Mouse (Mus musculus) retina, postnatal 1 day (tissue): ENCODE results near the gene Gsg1l.

ENCODE experiments used
- DNase-seq: peaks from one replicate; pipeline ENCODE4 v3.0.0-alpha.2; 2012

Gene Gsg1l

DNA sequence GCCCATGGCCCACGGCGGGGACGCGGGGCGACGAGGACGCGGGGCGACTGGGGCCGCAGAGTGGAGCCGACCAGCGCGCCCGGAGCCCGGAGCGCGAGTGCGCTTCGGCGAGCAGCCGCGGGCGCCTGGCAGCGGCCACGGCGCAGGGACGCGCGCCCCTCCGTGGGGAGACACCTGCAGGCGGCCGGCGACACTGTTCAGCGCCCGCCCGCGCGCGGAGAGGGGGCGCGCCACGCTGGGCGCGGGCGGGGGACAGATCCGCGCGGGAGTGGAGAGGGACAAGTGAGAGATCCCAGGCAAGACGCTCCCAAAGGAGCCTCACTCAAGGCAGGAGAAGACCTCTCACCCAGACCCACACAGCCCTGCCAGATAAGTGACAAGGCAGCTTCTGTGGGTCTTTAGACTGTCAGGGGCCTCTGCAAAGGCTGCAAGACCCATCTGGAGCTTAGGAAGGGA, at the start of gene Gsg1l:
Gene Gsg1l (minus strand): TSS at position 126 of the 456 bp plus-strand sequence.
- DNase-seq = peak; percentile 60

GRCm38 (mm10) chr7:126127673-126128072, 45.5 kb upstream of the Gsg1l start:
- no peak for DNase-seq

GRCm38 (mm10) chr7:126126502-126126901, 44.3 kb upstream of the Gsg1l start:
- no peak for DNase-seq

- DNase-seq = no peak
These were observed 39.3 kb upstream of the Gsg1l start for GRCm38 (mm10) chr7:126121533-126121932.

GRCm38 (mm10) chr7:126119819-126120218, 37.6 kb upstream of the Gsg1l start:
- DNase-seq = no peak

- DNase-seq = no peak
These were observed 31.1 kb upstream of the Gsg1l start for GRCm38 (mm10) chr7:126113263-126113662.

DNA sequence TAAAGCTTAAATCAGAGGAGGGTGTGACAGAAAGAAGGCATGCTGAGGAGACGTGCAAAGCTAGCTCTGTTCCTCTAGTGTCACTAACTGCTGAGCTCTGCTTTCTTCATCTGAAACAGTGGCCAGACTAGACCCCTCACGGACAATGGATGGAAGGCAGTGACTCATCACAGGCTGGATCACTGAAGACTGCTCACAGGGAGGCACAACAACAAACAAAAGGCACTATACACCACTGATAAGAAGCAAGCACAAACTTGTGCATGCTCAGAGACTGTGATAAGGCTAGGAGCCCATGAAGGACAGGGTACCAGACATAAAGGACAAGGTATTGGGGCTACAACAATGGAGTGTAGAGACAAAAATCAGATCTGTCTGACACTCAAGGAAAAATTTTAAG, 29.0 kb upstream of the Gsg1l start:
- no peak for DNase-seq

DNA sequence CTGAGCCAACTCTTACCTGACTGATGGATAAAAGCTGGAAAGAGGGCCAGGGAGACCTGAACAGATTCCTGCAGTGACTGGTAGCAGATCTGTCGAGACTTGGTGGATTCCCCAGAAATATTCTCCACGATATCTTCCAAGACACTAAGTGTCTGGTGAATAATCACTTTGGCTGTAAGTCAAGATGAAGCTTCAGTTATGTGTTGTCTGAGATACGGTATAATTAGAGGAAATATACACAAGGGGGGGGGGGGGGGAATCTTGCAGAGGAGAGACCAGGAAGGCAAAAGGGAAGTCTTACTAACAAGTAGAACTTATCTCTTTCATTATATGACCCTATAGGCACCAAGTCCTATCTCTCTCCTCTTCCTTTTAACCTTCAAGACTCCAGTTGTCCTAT, 27.7 kb upstream of the Gsg1l start:
- DNase-seq = no peak

GRCm38 (mm10) chr7:126100440-126100839, 18.2 kb upstream of the Gsg1l start:
- no peak for DNase-seq

DNA sequence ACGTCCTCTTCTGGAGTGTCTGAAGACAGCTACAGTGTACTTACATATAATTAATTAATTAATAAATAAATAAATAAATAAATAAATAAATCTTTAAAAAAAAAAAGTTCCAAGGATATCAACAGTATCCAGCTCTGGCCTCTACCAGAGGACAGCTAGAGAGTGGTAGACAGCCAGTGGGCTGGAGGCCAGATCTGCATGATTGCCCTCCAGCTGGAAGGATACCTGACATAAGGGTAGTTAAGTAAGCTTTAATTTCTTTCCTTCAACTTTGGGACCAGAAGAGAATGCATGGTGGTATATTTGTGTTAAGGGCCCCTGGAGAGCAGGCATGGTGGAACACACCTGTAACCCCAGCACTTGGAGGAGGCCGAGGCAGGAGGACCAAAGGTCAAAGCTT, 17.6 kb upstream of the Gsg1l start:
- no peak for DNase-seq

- no peak for DNase-seq
These were observed 17.1 kb upstream of the Gsg1l start for GRCm38 (mm10) chr7:126099163-126099775.

- DNase-seq = no peak
These were observed 15.2 kb upstream of the Gsg1l start for GRCm38 (mm10) chr7:126097219-126097915.

- no peak for DNase-seq
These were observed 14.4 kb upstream of the Gsg1l start for GRCm38 (mm10) chr7:126096596-126096995.

GRCm38 (mm10) chr7:126094738-126095137, 12.5 kb upstream of the Gsg1l start:
- no peak for DNase-seq

DNA sequence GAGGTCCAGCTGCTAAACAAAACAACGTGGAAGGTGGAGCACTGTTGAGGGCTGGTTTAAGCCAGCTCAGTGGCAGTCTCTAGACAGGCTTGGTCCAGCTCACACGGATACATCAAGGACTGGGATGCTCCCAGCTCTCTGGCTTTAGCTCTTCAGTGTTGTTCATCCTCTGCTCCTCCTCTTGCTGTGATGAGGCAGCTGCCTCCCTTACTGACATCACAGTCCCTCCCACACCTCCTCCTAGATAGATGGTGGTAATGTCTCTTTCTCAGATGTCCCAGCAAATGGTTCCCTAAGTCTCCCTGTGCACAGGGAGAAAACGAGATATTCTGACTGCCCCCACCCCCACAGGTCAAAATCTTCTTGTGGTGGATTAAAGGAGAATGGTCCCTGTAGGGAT, 11.0 kb upstream of the Gsg1l start:
- DNase-seq = no peak

DNA sequence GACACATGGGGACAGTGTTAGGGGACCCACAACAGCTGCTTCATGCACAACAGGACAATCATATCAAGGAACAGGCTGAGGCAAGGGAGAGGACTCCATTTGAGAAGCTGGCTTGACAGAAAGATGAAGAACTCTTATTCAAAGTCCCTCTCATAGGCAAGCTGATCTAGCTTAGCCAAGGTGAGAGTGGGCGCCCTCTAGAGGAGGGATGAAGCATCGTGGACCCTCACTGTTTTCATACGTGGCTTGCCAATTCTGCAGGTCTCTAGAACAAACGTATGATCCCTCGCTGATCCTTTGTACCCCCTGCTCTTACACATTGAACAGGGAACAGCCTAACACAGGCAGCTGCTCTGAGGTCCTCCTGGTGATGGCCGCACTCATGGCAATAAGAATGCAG, 7.6 kb upstream of the Gsg1l start:
- peak; percentile 82 for DNase-seq

DNA sequence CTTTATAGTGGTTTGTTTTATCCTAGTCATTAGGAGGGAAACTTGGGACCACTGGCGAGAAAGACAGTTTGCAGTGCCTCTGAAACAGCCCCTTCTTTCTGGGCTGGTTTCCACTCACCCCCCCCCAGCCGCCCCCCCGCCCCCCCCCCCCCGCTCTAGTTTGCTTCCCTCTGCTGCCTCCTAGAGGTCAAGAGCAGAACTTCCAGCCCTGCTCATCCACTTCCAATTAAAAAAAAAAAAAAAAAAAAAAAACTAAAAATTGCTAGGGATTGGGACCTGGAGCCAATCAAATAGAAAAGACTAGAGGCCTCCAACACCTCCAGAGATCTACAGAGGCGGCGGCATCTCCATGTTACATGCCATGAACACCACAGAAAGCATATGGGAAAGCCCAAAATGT, 5.9 kb upstream of the Gsg1l start:
- peak; percentile 41 for DNase-seq

- no peak for DNase-seq
These were observed 5.4 kb upstream of the Gsg1l start for GRCm38 (mm10) chr7:126087602-126088001.

DNA sequence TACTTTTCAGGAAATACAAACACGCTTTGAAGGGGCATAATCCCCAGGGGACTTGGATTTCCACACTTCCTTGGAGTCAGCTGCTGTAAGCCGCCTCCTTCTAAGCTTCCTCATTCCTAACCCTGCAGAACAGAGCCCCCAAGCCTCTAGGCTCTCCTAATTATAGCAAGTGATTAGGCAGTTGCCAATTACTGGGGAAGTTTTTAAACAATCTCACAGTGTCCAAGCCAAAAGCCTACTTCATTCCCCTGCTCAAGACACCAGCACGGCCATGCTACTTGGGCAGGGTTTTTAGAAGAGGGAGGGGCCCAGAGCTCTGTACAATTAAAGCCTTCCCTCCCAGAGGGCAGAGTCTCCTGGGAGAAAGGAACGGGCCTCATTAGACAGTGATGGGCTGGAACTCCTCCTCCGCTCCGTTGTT, 4.1 kb upstream of the Gsg1l start:
- peak; percentile 92 for DNase-seq

DNA sequence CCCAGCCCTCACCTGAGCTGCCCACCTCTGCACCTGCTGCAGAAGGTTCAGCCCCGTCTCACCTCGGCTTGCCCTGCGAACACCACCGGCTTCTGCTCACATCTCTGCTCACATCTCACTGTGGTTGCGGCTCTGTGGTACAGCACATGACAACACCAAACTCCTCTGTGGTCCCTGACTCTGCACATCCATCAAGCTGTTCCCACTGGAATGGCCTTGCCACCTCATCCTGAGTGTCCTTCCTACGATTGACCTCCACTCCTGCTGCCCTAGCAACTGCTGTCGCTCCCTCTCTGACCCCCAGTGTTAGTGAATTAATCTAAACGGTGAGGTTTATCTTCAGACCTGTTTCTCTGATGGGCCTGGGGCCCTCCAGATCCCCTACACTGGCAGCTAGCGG, 2.9 kb upstream of the Gsg1l start:
- no peak for DNase-seq

- DNase-seq = peak; percentile 16
These were observed 1.8 kb upstream of the Gsg1l start for GRCm38 (mm10) chr7:126083980-126084348.

DNA sequence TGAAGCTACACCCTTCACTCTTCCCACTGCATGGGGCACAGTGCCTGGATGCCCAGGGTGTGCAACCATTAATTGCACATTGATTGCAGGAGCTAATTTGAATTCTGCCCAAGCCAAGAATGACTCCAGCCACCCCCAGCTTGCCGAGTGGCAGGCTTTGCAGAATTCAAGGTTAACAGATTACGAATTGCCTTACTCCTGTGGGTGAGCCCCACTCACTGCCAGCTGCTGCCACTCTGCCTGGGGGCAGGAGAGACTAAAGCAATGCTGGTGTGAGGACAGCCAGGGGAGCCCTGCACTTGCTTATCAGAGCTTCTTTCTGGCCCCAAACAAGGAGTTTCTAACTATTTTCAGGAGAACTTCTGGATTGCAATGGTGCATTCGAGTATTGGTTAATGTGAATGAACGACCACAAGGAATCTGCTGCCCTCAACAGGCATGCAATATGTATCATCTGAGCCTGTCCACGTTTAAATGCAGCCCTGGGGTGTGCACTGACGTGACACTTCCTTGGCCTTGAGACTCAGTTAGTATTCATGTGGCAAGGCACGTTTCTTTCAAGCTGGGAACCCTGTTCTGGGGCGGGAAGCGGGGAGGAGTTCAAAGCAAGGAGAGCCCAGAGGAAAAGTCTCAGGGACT, 1.2 kb upstream of the Gsg1l start:
- peak; percentile 34 for DNase-seq

DNA sequence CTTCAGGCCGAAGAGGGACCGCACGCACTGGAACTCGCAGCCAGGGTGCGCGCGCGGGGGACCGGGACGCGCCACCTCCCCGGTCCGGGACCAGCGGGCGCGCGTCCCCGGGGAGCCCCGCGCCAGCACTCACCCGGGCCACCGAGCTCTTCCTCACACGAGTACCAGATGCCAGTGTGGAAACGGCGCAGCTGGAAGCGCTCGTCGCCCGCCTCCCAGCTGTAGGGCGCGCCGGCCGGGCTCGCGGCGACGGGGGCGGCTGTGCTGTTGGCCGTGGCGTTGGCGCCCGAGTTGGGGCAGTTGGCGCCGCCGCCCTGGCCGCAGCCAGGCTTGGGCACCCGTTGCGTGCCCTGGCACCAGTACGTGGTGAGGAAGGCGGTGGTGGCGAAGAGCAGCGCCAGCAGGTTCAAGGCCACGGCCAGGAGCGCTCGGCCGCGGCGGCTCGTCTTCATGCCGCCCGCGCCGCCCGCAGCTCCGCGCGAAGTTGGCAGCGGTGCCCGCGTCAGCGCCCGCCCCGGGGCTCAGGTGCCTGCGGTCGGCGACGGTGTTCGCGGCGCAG, 405 bp downstream of the Gsg1l start:
- peak; percentile 47 for DNase-seq
